Mouse (Mus musculus): ENCODE results near the gene H1f0.

- TF ChIP-seq POLR2A (IDR thresholded peaks at IDR 0.05; ENCODE audit: insufficient read depth, low read depth, low read length): no peak
- no peak for TF ChIP-seq CTCF (IDR thresholded peaks at IDR 0.05; ENCODE audit: insufficient read depth, low read depth, low read length)
These were observed 26.2 kb upstream of the H1f0 start for GRCm38 (mm10) chr15:79002036-79002435.

Data from olfactory bulb, adult 2 months (tissue).